Mouse (Mus musculus): Measurements from ENCODE around the gene Dhx36. TPM values are rescaled to one million over a fixed set of nuclear protein-coding genes. Genes with fewer than 3 reads are reported as not detected.

Gene Dhx36
- 10 to 100 TPM; 36.9 to 37.7 TPM for total RNA-seq (2023)

GRCm38 (mm10) chr3:62506488-62507205 lies at the start of gene Dhx36:
TSS of gene Dhx36 (minus strand) at chr3:62507004.

Other genes with a start within 250 kb of the Dhx36 start
- gene Arhgef26, start 168.7 kb downstream of the Dhx36 start, total RNA-seq (2023) = under 1 TPM in 1 of 2 experiments, not detected in 1; 0.46 TPM
- gene Gpr149, start 98.1 kb upstream of the Dhx36 start, total RNA-seq (2023) = not detected